Mouse (Mus musculus): ENCODE results near the gene Mbnl2. TPM values are rescaled to one million over a fixed set of nuclear protein-coding genes. Genes with fewer than 3 reads are reported as not detected.

Gene Mbnl2
- polyA plus RNA-seq, 1 experiment from 2014 or later: 19.3 TPM

GRCm38 (mm10) chr14:120394827-120395226 is 119.4 kb downstream of the Mbnl2 start:
- H3K9ac ChIP-seq (ENCODE audit: low read depth, low read length): no peak overlapping the region
- no peak overlapping the region for H3K27ac ChIP-seq (ENCODE audit: low read length)
- H3K4me2 ChIP-seq (ENCODE audit: low read depth, low read length): no peak overlapping the region
- H3K4me3 ChIP-seq (ENCODE audit: low read depth, low read length): no peak overlapping the region
- peaks cover 8% of the 10 kb centered on the region; the same call in 1 of the 2 replicates for H3K36me3 ChIP-seq (ENCODE audit: control insufficient read depth, insufficient read depth)
- WGBS (ENCODE audit: insufficient replicate concordance): 44% methylated on average over 3 of the region's 3 CpGs
- H3K27me3 ChIP-seq (ENCODE audit: control insufficient read depth, insufficient read depth, low read depth, low read length): no peaks in the 10 kb centered on the region
- H3K9me3 ChIP-seq (replicated peaks; ENCODE audit: control insufficient read depth, low read length): no peaks in the 10 kb centered on the region
- H3K4me1 ChIP-seq (ENCODE audit: control insufficient read depth, low read depth, low read length): no peaks in the 10 kb centered on the region
- no peak for ATAC-seq (ENCODE audit: low read depth)

- H3K27ac ChIP-seq (ENCODE audit: low read length): no peak overlapping the region
- H3K36me3 ChIP-seq (ENCODE audit: control insufficient read depth, insufficient read depth): peaks cover 1% of the 10 kb centered on the region; the same call in 1 of the 2 replicates
- H3K9ac ChIP-seq (ENCODE audit: low read depth, low read length): no peak overlapping the region
- H3K4me3 ChIP-seq (ENCODE audit: low read depth, low read length): no peak overlapping the region
- H3K4me2 ChIP-seq (ENCODE audit: low read depth, low read length): no peak overlapping the region
- H3K9me3 ChIP-seq (replicated peaks; ENCODE audit: control insufficient read depth, low read length): no peaks in the 10 kb centered on the region
- H3K4me1 ChIP-seq (ENCODE audit: control insufficient read depth, low read depth, low read length): no peaks in the 10 kb centered on the region
- ATAC-seq (ENCODE audit: low read depth): no peak
- H3K27me3 ChIP-seq (ENCODE audit: control insufficient read depth, insufficient read depth, low read depth, low read length): no peaks in the 10 kb centered on the region
- 67% methylated on average over 9 of the region's 9 CpGs for WGBS (ENCODE audit: insufficient replicate concordance)
These were observed 120.0 kb downstream of the Mbnl2 start for GRCm38 (mm10) chr14:120395501-120395900.

- Histone ChIP-seq H3K36me3 (ENCODE audit: control insufficient read depth, insufficient read depth) (no peaks in the 10 kb centered on the region), H3K27ac (ENCODE audit: low read length) (no peak overlapping the region), H3K9ac (ENCODE audit: low read depth, low read length) (no peak overlapping the region), H3K4me3 (ENCODE audit: low read depth, low read length) (no peak overlapping the region), H3K9me3 (replicated peaks; ENCODE audit: control insufficient read depth, low read length) (no peaks in the 10 kb centered on the region), H3K4me2 (ENCODE audit: low read depth, low read length) (no peak overlapping the region), H3K27me3 (ENCODE audit: control insufficient read depth, insufficient read depth, low read depth, low read length) (no peaks in the 10 kb centered on the region), H3K4me1 (ENCODE audit: control insufficient read depth, low read depth, low read length) (no peaks in the 10 kb centered on the region)
- ATAC-seq (ENCODE audit: low read depth): peak; percentile 72
- WGBS (ENCODE audit: insufficient replicate concordance): 48% methylated on average over 10 of the region's 10 CpGs
These were observed 122.6 kb downstream of the Mbnl2 start for GRCm38 (mm10) chr14:120397871-120398647.

DNA sequence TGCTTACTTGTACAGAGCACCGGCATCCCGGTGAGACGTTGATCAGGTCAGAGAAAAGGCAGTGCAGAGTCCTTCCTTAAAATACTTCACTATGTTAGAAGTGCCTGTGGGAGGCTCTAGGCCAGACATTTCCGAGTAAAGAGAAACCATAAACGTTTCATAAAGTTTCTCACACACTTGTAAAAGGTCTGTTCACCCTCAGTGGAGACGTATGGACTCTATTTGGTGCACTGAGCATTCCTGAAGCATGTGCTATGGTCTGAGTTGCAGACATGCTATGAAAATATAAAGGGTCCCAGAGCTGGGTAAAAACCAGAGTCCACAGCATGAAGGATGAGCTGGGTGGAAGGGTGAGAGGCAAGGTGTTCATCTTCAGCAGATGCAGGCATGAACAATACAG is 124.1 kb downstream of the Mbnl2 start:
- Histone ChIP-seq H3K4me3 (ENCODE audit: low read depth, low read length) (no peak overlapping the region), H3K9me3 (replicated peaks; ENCODE audit: control insufficient read depth, low read length) (no peaks in the 10 kb centered on the region), H3K27me3 (ENCODE audit: control insufficient read depth, insufficient read depth, low read depth, low read length) (no peaks in the 10 kb centered on the region), H3K27ac (ENCODE audit: low read length) (no peak overlapping the region), H3K36me3 (ENCODE audit: control insufficient read depth, insufficient read depth) (no peaks in the 10 kb centered on the region), H3K4me2 (ENCODE audit: low read depth, low read length) (no peak overlapping the region), H3K9ac (ENCODE audit: low read depth, low read length) (no peak overlapping the region), H3K4me1 (ENCODE audit: control insufficient read depth, low read depth, low read length) (no peaks in the 10 kb centered on the region)
- no peak for ATAC-seq (ENCODE audit: low read depth)
- WGBS (ENCODE audit: insufficient replicate concordance): 57% methylated on average over 6 of the region's 6 CpGs

GRCm38 (mm10) chr14:120401158-120401557 is 125.7 kb downstream of the Mbnl2 start:
- Histone ChIP-seq H3K4me1 (ENCODE audit: control insufficient read depth, low read depth, low read length) (peaks cover 3% of the 10 kb centered on the region), H3K9me3 (replicated peaks; ENCODE audit: control insufficient read depth, low read length) (no peaks in the 10 kb centered on the region), H3K27me3 (ENCODE audit: control insufficient read depth, insufficient read depth, low read depth, low read length) (no peaks in the 10 kb centered on the region), H3K4me2 (ENCODE audit: low read depth, low read length) (no peak overlapping the region), H3K9ac (ENCODE audit: low read depth, low read length) (no peak overlapping the region), H3K4me3 (ENCODE audit: low read depth, low read length) (no peak overlapping the region), H3K27ac (ENCODE audit: low read length) (no peak overlapping the region), H3K36me3 (ENCODE audit: control insufficient read depth, insufficient read depth) (no peaks in the 10 kb centered on the region)
- ATAC-seq (ENCODE audit: low read depth): no peak
- 86% methylated on average over 15 of the region's 15 CpGs for WGBS (ENCODE audit: insufficient replicate concordance)

- no peak for ATAC-seq (ENCODE audit: low read depth)
- Histone ChIP-seq H3K4me1 (ENCODE audit: control insufficient read depth, low read depth, low read length) (peaks cover 3% of the 10 kb centered on the region), H3K27ac (ENCODE audit: low read length) (no peak overlapping the region), H3K9ac (ENCODE audit: low read depth, low read length) (no peak overlapping the region), H3K36me3 (ENCODE audit: control insufficient read depth, insufficient read depth) (no peaks in the 10 kb centered on the region), H3K27me3 (ENCODE audit: control insufficient read depth, insufficient read depth, low read depth, low read length) (no peaks in the 10 kb centered on the region), H3K4me3 (ENCODE audit: low read depth, low read length) (no peak overlapping the region), H3K4me2 (ENCODE audit: low read depth, low read length) (no peak overlapping the region), H3K9me3 (replicated peaks; ENCODE audit: control insufficient read depth, low read length) (no peaks in the 10 kb centered on the region)
- WGBS (ENCODE audit: insufficient replicate concordance): 83% methylated on average over 9 of the region's 9 CpGs
These were observed 127.2 kb downstream of the Mbnl2 start for GRCm38 (mm10) chr14:120402715-120403114.

GRCm38 (mm10) chr14:120404364-120404763 is 128.9 kb downstream of the Mbnl2 start:
- Histone ChIP-seq H3K36me3 (ENCODE audit: control insufficient read depth, insufficient read depth) (no peaks in the 10 kb centered on the region), H3K9me3 (replicated peaks; ENCODE audit: control insufficient read depth, low read length) (no peaks in the 10 kb centered on the region), H3K9ac (ENCODE audit: low read depth, low read length) (no peak overlapping the region), H3K27me3 (ENCODE audit: control insufficient read depth, insufficient read depth, low read depth, low read length) (no peaks in the 10 kb centered on the region), H3K4me2 (ENCODE audit: low read depth, low read length) (no peak overlapping the region), H3K4me3 (ENCODE audit: low read depth, low read length) (no peak overlapping the region), H3K27ac (ENCODE audit: low read length) (no peak overlapping the region), H3K4me1 (ENCODE audit: control insufficient read depth, low read depth, low read length) (peaks cover 3% of the 10 kb centered on the region)
- ATAC-seq (ENCODE audit: low read depth): no peak
- WGBS (ENCODE audit: insufficient replicate concordance): 72% methylated on average over 7 of the region's 7 CpGs

DNA sequence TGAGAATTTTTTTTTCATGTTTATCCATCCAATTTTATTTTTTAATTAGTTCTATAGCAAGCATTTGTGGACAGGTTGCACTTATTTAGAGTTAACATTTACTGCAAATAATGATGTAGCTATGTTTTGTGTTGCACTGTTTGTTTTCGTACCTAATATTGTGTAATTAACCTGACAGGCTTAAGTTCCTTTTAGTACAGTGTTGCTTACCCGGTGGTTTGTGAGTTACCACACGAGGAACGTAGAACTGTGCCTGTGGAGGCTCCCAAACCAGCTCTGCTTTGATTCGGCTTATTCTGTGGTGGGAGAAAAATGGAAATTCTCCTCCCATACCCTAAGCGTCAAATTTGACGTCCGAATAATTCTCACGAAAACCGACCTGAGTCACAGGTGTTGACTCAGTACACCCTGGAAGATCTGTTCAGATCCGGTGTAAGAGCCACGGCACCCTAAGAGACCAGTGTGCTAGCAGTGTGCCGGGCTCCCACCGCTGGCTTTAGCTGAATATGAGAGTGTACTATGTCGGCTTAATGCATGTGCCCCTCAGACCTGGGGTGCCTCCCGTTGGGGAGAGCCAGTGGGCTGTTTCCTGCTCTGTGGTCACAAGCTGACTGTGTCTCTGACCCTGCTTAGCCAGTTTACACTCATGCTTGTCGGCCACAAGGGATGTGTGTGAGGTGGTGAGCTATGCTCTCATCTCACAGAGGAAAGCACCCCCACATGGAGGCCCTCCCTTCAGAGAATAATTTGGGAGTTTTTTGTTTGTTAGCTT is 129.5 kb downstream of the Mbnl2 start:
- H3K27me3 ChIP-seq (ENCODE audit: control insufficient read depth, insufficient read depth, low read depth, low read length): no peaks in the 10 kb centered on the region
- H3K27ac ChIP-seq (ENCODE audit: low read length): no peak overlapping the region
- peaks cover 3% of the 10 kb centered on the region for H3K4me1 ChIP-seq (ENCODE audit: control insufficient read depth, low read depth, low read length)
- WGBS (ENCODE audit: insufficient replicate concordance): 34% methylated on average over 17 of the region's 17 CpGs
- no peak overlapping the region for H3K9ac ChIP-seq (ENCODE audit: low read depth, low read length)
- H3K36me3 ChIP-seq (ENCODE audit: control insufficient read depth, insufficient read depth): no peaks in the 10 kb centered on the region
- no peak overlapping the region for H3K4me3 ChIP-seq (ENCODE audit: low read depth, low read length)
- ATAC-seq (ENCODE audit: low read depth): peak; percentile 43; the same call in 1 of the 2 replicates
- H3K4me2 ChIP-seq (ENCODE audit: low read depth, low read length): no peak overlapping the region
- H3K9me3 ChIP-seq (replicated peaks; ENCODE audit: control insufficient read depth, low read length): no peaks in the 10 kb centered on the region

- H3K27ac ChIP-seq (ENCODE audit: low read length): no peak overlapping the region
- peak; percentile 35; the same call in 1 of the 2 replicates for ATAC-seq (ENCODE audit: low read depth)
- H3K4me1 ChIP-seq (ENCODE audit: control insufficient read depth, low read depth, low read length): peaks cover 3% of the 10 kb centered on the region
- H3K27me3 ChIP-seq (ENCODE audit: control insufficient read depth, insufficient read depth, low read depth, low read length): no peaks in the 10 kb centered on the region
- no peak overlapping the region for H3K4me2 ChIP-seq (ENCODE audit: low read depth, low read length)
- H3K9me3 ChIP-seq (replicated peaks; ENCODE audit: control insufficient read depth, low read length): no peaks in the 10 kb centered on the region
- H3K36me3 ChIP-seq (ENCODE audit: control insufficient read depth, insufficient read depth): no peaks in the 10 kb centered on the region
- no peak overlapping the region for H3K4me3 ChIP-seq (ENCODE audit: low read depth, low read length)
- no peak overlapping the region for H3K9ac ChIP-seq (ENCODE audit: low read depth, low read length)
- WGBS (ENCODE audit: insufficient replicate concordance): 54% methylated on average over 3 of the region's 3 CpGs
These were observed 130.1 kb downstream of the Mbnl2 start for GRCm38 (mm10) chr14:120405597-120405996.

All from liver, embryonic 16.5 days (tissue).